Mouse (Mus musculus) MEL (cell line): ENCODE data around the gene Galnt10. TPM values are rescaled to one million over a fixed set of nuclear protein-coding genes. Genes with fewer than 3 reads are reported as not detected.

Source experiments
- DNase-seq: peaks from one replicate; pipeline ENCODE4 v3.0.0; 2011; ENCODE audit warnings: low read depth, low spot score
- H3K27ac ChIP-seq: 2 replicates; pipeline ENCODE4 v1.5.1; 2012; ENCODE audit warnings: low read depth, mild to moderate bottlenecking, control low read depth, low read length, moderate library complexity; ENCODE audit not compliant: control insufficient read depth
- H3K27me3 ChIP-seq, 2 experiments: fragments of 150-350 bp in 1 of 2; sonication (generic) in 1 of 2; 2 replicates each; pipeline ENCODE4 v1.6.1; 2012; ENCODE audit warnings: low read length in 2 of 2, mild to moderate bottlenecking in 2 of 2, improper control_type of control experiment in 1 of 2, moderate library complexity in 1 of 2; ENCODE audit not compliant: insufficient read depth in 2 of 2, control insufficient read depth in 1 of 2
- H3K36me3 ChIP-seq, 2 experiments: 2 replicates each; pipeline ENCODE4 v1.6.1; 2012 to 2014; ENCODE audit warnings: low read length in 2 of 2, improper control_type of control experiment in 1 of 2, inconsistent platforms in 1 of 2, mild to moderate bottlenecking in 1 of 2; ENCODE audit not compliant: insufficient read depth in 2 of 2, control insufficient read depth in 1 of 2
- H3K4me1 ChIP-seq, 2 experiments: fragments of 150-350 bp in 1 of 2; sonication (generic) in 1 of 2; 2 replicates each; pipeline ENCODE4 v1.6.1; 2012; ENCODE audit warnings: low read length in 2 of 2, improper control_type of control experiment in 1 of 2, mild to moderate bottlenecking in 1 of 2; ENCODE audit not compliant: insufficient read depth in 2 of 2, control insufficient read depth in 1 of 2
- H3K4me3 ChIP-seq, 2 experiments: fragments of 150-350 bp in 1 of 2; sonication (generic) in 1 of 2; 2 replicates each; pipeline ENCODE4 v1.5.1; 2012; ENCODE audit warnings: low read depth in 2 of 2, low read length in 2 of 2, mild to moderate bottlenecking in 2 of 2, moderate library complexity in 2 of 2, control low read depth in 1 of 2, improper control_type of control experiment in 1 of 2; ENCODE audit not compliant: control insufficient read depth in 1 of 2, insufficient read depth in 1 of 2
- H3K79me2 ChIP-seq: 2 replicates; pipeline ENCODE4 v1.6.1; 2012; ENCODE audit warnings: mild to moderate bottlenecking, low read length, moderate library complexity; ENCODE audit not compliant: control insufficient read depth, poor library complexity, insufficient read depth
- H3K9ac ChIP-seq: 2 replicates; pipeline ENCODE4 v1.6.1; 2012; ENCODE audit warnings: low read depth, mild to moderate bottlenecking, control low read depth, low read length, moderate library complexity; ENCODE audit not compliant: control insufficient read depth, poor library complexity, severe bottlenecking
- H3K9me3 ChIP-seq: fragments of 150-350 bp; sonication (generic); replicated peaks from 2 replicates; pipeline ENCODE4 v1.6.1; 2012; ENCODE audit warnings: mild to moderate bottlenecking, low read length, improper control_type of control experiment, moderate library complexity; ENCODE audit not compliant: insufficient read depth
- CTCF ChIP-seq, 3 experiments: IDR thresholded peaks in 2 of 3; conservative IDR thresholded peaks in 1 of 3; 2 replicates each; pipeline ENCODE4 v1.5.1; 2011 to 2012; ENCODE audit warnings: low read length in 3 of 3, low read depth in 2 of 3, mild to moderate bottlenecking in 2 of 3, improper control_type of control experiment in 1 of 3, inconsistent platforms in 1 of 3, mixed read lengths in 1 of 3, moderate library complexity in 1 of 3; ENCODE audit not compliant: control insufficient read depth in 1 of 3, insufficient read depth in 1 of 3, poor library complexity in 1 of 3, severe bottlenecking in 1 of 3
- EP300 ChIP-seq, 2 experiments: IDR thresholded peaks; 2 replicates each; pipeline ENCODE4 v1.6.1; 2011; ENCODE audit warnings: improper control_type of control experiment in 2 of 2, low read length in 2 of 2, low read depth in 1 of 2, mild to moderate bottlenecking in 1 of 2
- ETS1 ChIP-seq: IDR thresholded peaks from 2 replicates; pipeline ENCODE4 v1.6.1; 2012; ENCODE audit warnings: low read depth, mild to moderate bottlenecking, inconsistent platforms, low read length, improper control_type of control experiment, moderate library complexity
- GATA1 ChIP-seq: IDR thresholded peaks from 2 replicates; pipeline ENCODE4 v1.6.1; 2011; ENCODE audit warnings: low read depth, low read length, improper control_type of control experiment
- HCFC1 ChIP-seq: IDR thresholded peaks from 2 replicates; pipeline ENCODE4 v1.6.1; 2012; ENCODE audit warnings: low read depth, mild to moderate bottlenecking, inconsistent platforms, low read length, improper control_type of control experiment, moderate library complexity
- NELFE ChIP-seq: IDR thresholded peaks from 2 replicates; pipeline ENCODE4 v1.6.1; 2011; ENCODE audit warnings: low read depth, low read length, improper control_type of control experiment
- NRF1 ChIP-seq: IDR thresholded peaks from 2 replicates; pipeline ENCODE4 v1.6.1; 2014; ENCODE audit warnings: low read depth, mild to moderate bottlenecking, inconsistent platforms, low read length, improper control_type of control experiment, moderate library complexity; ENCODE audit not compliant: poor library complexity, insufficient read depth, severe bottlenecking
- POLR2A ChIP-seq, 2 experiments: IDR thresholded peaks; 2 replicates each; pipeline ENCODE4 v1.6.1; 2011 to 2012; ENCODE audit warnings: low read length in 2 of 2, mild to moderate bottlenecking in 2 of 2, control low read depth in 1 of 2, improper control_type of control experiment in 1 of 2, low read depth in 1 of 2, moderate library complexity in 1 of 2; ENCODE audit not compliant: control insufficient read depth in 1 of 2, insufficient read depth in 1 of 2, poor library complexity in 1 of 2
- RAD21 ChIP-seq: IDR thresholded peaks from 2 replicates; pipeline ENCODE4 v1.6.1; 2011; ENCODE audit warnings: mild to moderate bottlenecking, low read depth, low read length, improper control_type of control experiment
- RCOR1 ChIP-seq: IDR thresholded peaks from 2 replicates; pipeline ENCODE4 v1.6.1; 2012; ENCODE audit warnings: low read depth, mild to moderate bottlenecking, inconsistent platforms, low read length, improper control_type of control experiment
- SIN3A ChIP-seq: IDR thresholded peaks from 2 replicates; pipeline ENCODE4 v1.6.1; 2012; ENCODE audit warnings: low read length, improper control_type of control experiment, inconsistent platforms
- SMC3 ChIP-seq: IDR thresholded peaks from 2 replicates; pipeline ENCODE4 v1.6.1; 2011; ENCODE audit warnings: low read depth, low read length, improper control_type of control experiment
- TCF12 ChIP-seq: IDR thresholded peaks from 2 replicates; pipeline ENCODE4 v1.6.1; 2014; ENCODE audit warnings: low read depth, mild to moderate bottlenecking, inconsistent platforms, low read length, improper control_type of control experiment, moderate library complexity
- USF1 ChIP-seq: IDR thresholded peaks from 2 replicates; pipeline ENCODE4 v1.6.1; 2014; ENCODE audit warnings: low read depth, mild to moderate bottlenecking, inconsistent platforms, low read length, improper control_type of control experiment, moderate library complexity
- ZC3H11A ChIP-seq: IDR thresholded peaks from 2 replicates; pipeline ENCODE4 v1.6.1; 2012; ENCODE audit warnings: low read depth, mild to moderate bottlenecking, inconsistent platforms, low read length, improper control_type of control experiment
- ZNF384 ChIP-seq: IDR thresholded peaks from 2 replicates; pipeline ENCODE4 v1.6.1; 2012; ENCODE audit warnings: low read depth, mild to moderate bottlenecking, inconsistent platforms, low read length, improper control_type of control experiment
- polyA plus RNA-seq, 2 experiments: library from polyadenylated mRNA; stranded (reverse) in 1 of 2; unstranded in 1 of 2; fragments of >175 nt in 1 of 2; fragments of >200 nt in 1 of 2; gene quantifications; 2 replicates each; pipeline versions ENCODE4 v1.2.1 to v1.2.4; 2012; ENCODE audit warnings: low replicate concordance in 2 of 2, low read depth in 1 of 2; ENCODE audit not compliant: insufficient read length in 2 of 2, insufficient read depth in 1 of 2, missing spikeins in 1 of 2
- total RNA-seq: library from RNA; depleted of rRNA; stranded (reverse); fragments of 300-350 nt; gene quantifications from 2 replicates; pipeline ENCODE4 v1.2.3, GENCODE M21; 2012

Galnt10 gene
- total and polyA plus RNA-seq, 3 experiments: 26.7 to 27.4 TPM; not detected in 1

DNA sequence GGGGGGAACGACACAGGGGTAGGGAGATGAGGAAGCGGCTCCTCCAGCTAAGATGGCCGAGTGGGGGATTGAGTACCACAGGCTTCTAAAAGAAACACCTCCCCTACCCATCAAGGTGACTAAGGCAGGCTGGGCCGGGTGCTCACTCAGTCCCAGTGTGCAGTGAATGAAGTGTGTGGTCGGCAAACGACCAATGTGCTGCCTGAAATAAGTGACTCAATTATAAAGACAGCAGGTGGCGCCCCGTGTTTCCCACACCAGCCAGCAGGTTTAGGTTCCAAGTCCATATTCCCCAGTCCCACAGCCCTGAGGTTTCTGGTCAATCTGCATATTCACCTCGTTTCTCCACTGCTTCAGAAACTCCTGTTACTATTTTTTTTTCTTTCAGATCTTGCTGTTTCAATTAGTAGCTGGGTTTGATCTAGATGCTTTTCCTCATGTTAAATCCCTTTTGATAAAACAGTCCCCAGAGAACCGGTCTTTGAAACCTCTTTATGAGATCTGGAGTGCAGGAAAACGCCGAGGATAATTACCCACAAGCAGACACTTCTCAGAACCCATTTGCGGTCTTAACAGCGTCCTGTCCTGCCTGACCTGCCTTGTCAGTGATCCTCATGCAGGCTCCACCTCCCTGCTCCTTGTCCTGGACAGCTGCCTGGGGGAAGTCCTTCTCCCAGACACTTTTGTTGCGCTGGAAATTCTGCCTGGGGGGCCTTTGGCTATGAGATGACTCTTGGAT lies 27.5 kb upstream of the Galnt10 start:
- DNase-seq: peak; percentile 77

GRCm38 (mm10) chr11:57621472-57621871 lies 23.8 kb upstream of the Galnt10 start:
- Histone ChIP-seq H3K27ac (no peak overlapping the region), H3K4me3 (no peak overlapping the region), H3K9ac (no peak overlapping the region), H3K9me3 (no peaks in the 10 kb centered on the region), H3K4me1 (peaks cover 14 to 28% of the 10 kb centered on the region in 2 experiments), H3K27me3 (no peaks in the 10 kb centered on the region), H3K79me2 (no peaks in the 10 kb centered on the region), H3K36me3 (peaks cover 0 to 17% of the 10 kb centered on the region in 2 experiments; a peak in 2 of 4 replicates)
- peak; percentile 52 for DNase-seq
- TF ChIP-seq ZNF384: no peak
- peak; percentile 68; the same call in 1 of the 2 replicates for TF ChIP-seq RCOR1
- peak; percentile 80 for TF ChIP-seq TCF12
- no peak for TF ChIP-seq HCFC1
- peak; percentile 60; the same call in 1 of the 2 replicates for TF ChIP-seq ETS1
- TF ChIP-seq GATA1: peak; percentile 62
- TF ChIP-seq NRF1: no peak
- TF ChIP-seq EP300 (IDR thresholded peaks at IDR 0.05; ENCODE audit: low read depth in 1 of 2, low read length in 2 of 2): peak; percentile 79 to 84
- TF ChIP-seq POLR2A (IDR thresholded peaks at IDR 0.05; ENCODE audit: control insufficient read depth in 1 of 2, insufficient read depth in 1 of 2, low read depth in 1 of 2, low read length in 2 of 2, poor library complexity in 1 of 2): no peak
- peak; percentile 48; the same call in 1 of the 2 replicates for TF ChIP-seq SIN3A

More for the DNA sequence above, 27.5 kb upstream of the Galnt10 start:
- Histone ChIP-seq H3K36me3 (peaks cover 0 to 6% of the 10 kb centered on the region in 2 experiments; a peak in 2 of 4 replicates), H3K79me2 (no peaks in the 10 kb centered on the region), H3K27me3 (peaks cover 0 to 3% of the 10 kb centered on the region in 2 experiments; a peak in 1 of 4 replicates), H3K4me3 (no peak overlapping the region), H3K27ac (no peak overlapping the region), H3K9me3 (no peaks in the 10 kb centered on the region), H3K4me1 (peaks cover 2 to 9% of the 10 kb centered on the region in 2 experiments; a peak in 3 of 4 replicates), H3K9ac (0 out of 2 replicates have a peak overlapping the region, but pooled peaks have one; percentile 3)
- TF ChIP-seq CTCF (IDR thresholded peaks at IDR 0.05 in 2 of 3, conservative IDR thresholded peaks at IDR 0.05 in 1 of 3; ENCODE audit: control insufficient read depth in 1 of 3, insufficient read depth in 1 of 3, low read depth in 2 of 3, low read length in 3 of 3, poor library complexity in 1 of 3, severe bottlenecking in 1 of 3) (peak; percentile 27 to 84 (median 72); a peak in 5 of 6 replicates), USF1 (no peak), SMC3 (peak; percentile 96), ZC3H11A (peak; percentile 95), NELFE (no peak), RAD21 (peak; percentile 78)
